Mouse (Mus musculus) kidney, postnatal 36 days (tissue): ENCODE data around the gene Rbfox3.

ENCODE experiments used
- DNase-seq, 2 experiments: peaks; one replicate each; pipeline ENCODE4 v3.0.0; 2021 to 2022; ENCODE audit warnings: mixed read lengths in 2 of 2

Gene Rbfox3

DNA sequence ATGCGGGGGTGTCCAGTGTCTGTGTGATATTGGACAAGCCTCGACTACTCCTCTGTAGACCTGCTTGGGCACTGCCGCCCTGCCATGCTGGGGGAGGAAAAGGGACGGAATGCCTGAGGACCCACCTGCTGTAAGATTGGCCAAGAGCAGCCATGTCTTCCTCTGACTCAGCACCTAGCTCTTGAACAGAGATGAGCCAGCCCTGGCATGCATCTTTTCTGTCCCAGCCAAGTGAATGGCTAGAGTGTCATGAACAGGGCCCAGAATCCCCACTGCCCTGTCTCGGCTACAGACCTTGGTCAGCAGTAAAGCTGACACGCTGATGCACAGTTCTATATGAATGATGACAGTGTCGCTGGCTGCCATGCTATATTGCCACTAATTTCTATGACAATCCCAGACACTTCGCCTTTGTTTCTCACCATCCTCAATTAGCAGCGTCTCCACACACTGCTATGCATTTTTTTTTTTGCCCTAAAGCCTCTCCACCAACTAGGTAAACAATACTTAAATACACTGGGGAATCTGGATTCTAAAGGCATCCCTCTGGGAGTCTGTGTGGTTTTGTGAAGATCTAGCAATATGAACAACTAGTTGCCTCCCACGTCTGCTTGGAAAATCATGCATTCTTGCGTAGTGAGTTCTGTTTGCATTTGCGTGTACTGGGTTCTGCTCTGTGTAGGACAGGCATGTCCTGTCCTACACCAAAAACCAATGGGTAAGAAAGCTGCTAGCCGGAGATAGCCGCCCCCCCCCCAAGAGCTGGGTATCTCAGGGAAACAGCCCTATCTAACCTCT, 257.7 kb downstream of the Rbfox3 start:
- DNase-seq: no peak

DNA sequence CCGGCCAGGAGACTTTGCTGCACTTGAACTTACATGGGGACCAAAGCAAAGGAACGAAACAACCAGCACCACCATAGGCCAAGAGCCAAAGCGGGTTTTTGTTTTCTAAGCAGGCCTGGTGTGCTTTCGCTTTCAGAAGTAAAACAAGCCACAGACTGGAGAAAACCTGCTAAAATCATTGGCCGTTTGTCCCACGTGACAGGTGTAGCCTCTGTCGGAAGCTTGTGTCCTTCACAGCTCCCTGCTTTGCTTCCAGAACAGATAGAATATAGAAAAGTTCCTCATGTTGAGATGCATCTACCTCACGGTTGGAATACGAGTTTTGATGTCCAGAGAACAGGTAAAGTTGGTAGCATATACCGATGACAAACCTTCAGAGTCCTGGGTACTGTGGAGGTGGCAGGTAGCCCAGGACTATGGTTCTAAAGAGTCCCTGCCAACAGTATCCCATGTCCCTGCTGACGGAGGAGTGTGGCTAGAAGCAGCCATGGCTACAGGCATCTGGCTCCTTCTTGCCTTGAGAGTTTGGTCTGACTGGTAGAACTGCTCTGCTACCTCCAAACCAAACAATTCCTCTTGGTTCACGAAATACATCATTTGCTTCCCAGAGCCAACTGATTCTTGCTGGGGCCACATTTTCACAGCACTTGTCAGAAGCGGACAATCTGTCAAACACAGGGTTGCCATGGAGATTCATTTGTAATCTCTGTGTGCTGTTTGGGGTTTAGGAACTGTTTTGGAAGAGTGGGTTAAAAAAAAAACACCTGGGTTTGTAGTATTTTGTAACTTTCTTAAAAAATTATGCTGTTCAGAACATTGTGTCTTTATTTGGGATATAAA, 258.8 kb downstream of the Rbfox3 start:
- DNase-seq: no peak

DNA sequence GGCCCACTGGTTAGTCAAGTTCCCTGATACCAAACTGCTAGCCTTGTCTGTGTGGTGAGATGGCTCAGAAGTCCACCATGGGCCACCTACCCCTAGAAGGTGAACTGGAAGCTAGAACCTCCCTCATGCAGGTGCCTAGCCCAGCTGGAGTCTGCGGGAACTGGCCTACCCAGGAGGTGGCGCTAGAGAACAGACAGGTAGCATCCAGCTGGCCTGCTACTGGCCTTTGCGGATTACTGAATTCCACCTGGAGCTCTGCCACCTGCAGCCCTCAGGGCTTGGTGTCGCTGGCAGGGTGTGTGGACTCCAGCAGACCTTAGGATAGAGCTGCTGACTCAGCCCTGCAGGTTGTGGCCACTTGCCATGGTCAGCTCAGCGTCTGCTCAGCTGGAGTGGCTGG, 263.0 kb downstream of the Rbfox3 start:
- DNase-seq: peak; percentile 67 to 88

DNA sequence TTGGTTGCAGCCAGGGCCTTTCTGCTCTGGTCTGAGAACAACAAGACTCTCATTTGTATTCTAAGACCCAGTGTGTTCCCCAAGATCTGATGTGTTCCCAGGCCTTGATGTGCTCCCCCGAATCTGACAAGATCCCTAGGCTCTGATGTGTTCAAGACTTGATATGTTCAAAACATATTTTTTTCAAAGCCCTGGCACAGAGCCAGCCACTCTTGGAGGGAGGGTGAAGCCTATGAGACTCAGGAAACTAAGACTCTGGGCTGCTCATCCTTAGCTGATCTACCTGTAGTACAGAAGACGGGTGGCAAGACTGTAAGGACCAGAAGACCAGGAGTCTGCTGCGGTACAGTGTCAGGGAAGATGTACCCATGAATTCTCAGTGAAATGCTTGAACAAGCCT, 264.5 kb downstream of the Rbfox3 start:
- DNase-seq: no peak

DNA sequence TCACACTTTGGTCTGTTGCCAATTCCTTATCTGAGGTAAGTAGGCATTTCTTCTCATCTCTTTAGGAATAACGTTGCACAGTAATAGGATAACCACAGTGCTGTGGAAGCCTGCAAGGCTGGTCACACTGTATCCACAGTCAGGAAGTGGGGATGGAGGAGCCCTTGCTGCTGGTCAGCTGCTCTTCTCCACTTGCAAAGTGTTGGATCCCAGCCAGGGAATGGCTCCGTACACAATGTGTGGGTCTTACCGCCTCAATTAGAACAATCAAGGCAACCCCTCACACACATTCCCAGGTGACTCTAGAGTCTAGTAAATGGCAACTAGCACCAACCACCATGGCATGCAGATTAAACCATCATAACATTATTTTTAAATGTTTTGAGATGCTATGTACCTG, 266.2 kb downstream of the Rbfox3 start:
- DNase-seq: no peak

DNA sequence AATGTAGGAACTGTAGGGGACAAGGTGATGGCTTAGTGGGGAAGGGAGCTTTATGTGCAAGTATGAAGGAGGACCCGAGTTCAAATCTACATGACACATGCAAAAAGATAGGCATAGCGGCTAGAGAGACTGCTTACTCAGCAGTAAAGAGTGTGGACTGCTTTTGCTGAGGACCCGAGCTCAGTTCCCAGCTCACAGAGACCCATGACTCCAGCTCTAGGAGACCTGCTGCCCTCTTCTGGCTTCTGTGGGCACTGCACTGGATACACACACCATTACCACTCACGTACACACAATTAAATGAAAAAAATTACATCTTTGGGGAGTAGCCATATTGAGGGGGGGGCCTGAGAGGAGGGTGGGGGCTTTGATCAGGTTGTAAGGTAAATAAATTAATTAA, 270.7 kb downstream of the Rbfox3 start:
- peak in 1 of 2 experiments; percentile 8 for DNase-seq

DNA sequence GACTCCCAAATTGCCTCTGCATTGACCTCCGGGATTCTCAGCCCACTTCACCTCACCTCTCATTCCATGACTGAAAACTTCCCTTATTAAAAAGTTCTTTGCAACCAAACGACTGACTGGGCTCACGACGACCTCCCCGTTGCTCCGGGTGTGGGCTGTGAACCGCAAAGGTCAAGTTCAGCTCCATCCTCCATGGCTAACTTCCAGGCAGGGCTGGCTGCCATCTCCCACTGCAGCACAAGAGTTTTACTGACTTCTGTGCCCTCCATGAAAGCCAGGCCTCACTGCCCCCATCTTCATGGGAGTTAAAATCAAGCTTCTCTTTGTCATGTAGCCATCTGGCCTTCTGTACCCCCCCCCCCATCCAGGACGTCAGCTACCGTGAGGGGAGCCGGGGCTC, 273.7 kb downstream of the Rbfox3 start:
- DNase-seq: peak; percentile 9 to 36

DNA sequence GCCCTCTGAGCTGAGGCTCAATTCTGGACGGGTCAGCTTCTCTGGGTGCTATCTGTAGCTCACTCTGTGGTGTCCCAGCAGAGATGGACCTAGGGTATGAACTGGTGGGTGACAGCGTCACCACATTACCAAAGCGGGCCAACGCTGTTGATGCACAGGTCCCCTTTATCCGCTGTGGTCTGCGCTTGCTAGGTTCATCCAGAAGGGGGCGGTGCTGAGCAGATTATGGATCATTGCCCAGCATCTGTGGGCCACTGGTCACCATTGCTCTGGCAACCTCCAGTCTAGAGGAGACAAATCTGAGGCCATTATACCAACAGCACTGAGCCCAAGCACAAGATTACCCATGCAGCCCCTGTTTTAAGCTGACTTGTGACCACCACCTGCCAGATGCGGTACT, 276.8 kb downstream of the Rbfox3 start:
- peak in 1 of 2 experiments; percentile 36 for DNase-seq

DNA sequence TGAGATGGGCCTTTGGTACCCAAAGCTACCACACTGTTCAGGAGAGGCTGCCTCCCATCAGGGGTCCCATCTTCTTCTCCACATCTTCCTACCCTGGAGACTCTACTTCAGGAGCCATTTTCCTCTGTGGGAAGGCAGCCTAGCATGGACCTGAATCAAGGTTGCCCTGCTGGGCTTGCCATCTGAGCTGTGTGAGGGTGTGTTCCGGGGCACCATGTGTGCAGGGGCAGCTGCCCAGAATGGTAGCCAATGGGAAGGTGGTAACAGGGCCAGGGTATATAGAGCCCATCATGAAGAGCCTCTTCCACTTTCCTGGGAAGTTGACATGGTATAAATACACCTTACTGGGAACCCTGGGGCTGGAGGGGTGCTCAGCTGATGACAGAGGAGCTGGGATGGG, 281.7 kb downstream of the Rbfox3 start:
- no peak for DNase-seq

DNA sequence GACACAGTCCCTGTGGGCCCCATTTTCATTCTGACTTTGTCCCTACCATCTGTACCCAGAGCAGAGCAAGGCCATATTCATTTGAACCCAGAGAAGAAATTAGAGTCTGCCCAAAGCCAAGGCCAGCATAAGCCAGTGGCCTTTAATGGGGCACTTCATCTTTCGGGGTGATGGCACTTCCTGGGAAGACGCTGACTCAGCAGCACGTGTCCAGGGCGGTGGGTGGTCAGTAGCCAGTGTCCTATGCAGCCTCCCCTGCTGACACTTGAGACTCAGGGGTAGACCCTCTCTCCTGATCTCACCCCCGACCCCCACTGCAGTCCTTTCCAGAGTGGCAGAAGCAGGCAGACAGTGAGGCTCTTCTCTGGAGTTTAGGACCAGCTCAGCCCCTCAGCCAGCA, 283.9 kb downstream of the Rbfox3 start:
- DNase-seq: no peak

DNA sequence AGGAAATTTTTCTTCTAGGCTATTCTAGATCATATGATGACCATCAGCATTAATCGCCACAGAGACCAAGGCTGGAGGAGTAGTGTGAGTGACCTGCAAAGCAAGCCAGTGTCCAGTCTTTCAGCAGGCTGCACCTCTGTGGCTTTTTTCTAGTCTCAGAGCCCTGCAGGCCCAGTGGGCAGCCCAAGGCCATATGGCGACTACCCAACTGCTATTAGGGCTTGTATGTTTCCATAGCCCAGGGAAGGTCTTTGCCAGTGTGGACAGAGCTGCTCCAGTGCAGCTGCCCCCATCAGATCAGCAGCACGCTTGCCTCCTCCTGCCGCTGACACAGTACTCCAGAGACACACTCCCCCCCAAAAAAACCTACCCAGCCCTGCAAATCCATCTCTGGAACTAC, 290.5 kb downstream of the Rbfox3 start:
- no peak for DNase-seq

DNA sequence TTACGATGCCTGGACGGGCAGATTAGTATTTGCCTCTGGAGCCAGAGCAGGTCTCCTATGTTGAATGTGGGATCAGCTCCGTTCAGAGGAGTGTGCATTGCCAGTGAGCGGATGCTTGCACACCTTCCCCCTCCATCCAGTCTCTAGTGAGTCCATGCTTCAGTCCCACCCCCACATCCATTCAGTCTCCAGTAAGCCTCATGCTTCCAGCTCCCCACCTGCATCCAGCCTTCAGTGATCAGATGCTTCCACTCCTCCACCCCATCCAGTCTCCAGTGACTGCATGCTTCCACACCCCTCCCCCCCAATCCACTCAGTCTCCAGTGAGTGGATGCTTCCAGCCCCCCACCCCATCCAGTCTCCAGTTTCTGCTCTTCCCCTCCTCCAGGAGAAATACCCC, 297.3 kb downstream of the Rbfox3 start:
- no peak for DNase-seq

DNA sequence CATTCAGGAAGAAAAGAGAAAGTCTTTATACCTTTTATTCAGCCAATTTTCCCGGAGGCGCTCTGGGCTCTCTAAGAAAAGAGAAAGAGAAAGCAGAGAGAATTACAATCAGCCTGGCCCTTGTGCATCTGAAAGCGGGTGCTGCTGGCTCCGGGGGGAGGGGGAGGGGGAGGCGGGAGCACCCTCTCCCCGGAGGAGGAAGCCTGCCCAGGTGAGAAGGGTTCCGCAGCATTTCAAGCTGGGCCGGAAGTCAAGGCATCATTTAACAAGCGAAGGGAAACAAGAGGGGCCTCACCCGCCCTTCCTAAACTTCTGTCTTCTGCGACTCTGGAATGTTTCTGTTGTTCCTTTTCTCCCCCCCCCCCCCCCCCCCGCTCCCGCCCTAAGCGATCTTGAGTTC, 301.3 kb downstream of the Rbfox3 start:
- no peak for DNase-seq

DNA sequence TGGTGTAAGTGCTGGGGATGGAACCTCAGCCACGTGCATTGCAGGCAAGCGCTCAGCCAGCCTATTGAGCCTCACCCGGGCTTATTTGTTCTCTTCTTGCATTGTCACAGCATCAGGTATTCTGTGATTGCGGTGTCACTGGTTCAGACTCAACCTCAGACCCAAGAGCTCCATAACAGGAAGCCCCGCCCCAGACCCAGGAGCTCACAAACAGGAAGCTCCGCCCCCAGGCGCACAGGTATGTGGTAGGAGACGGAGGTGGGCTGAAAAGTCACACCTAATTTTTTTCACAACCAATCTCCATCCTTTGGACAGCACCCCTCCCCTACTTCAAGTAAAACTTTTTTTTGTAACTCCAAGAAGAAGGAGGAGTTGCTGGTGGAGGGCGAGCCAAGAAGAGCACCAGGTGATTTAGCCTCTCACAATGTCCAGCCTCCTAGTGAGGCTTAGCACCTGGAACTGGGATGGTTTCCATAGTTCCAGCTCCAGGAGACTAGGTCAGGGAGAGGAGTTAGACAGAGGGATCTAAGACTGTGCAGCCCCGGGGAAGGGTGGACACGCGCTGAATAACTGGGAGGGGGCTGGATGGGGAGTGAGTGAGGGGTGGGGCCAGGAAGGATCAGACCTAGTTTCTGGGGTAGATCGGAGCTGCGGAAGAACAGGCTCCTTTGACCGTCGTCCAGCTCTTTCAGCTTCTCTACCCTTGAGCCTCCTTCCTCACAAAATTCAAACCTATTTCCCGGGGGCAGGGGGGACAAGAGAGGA, 302.0 kb downstream of the Rbfox3 start:
- no peak for DNase-seq

DNA sequence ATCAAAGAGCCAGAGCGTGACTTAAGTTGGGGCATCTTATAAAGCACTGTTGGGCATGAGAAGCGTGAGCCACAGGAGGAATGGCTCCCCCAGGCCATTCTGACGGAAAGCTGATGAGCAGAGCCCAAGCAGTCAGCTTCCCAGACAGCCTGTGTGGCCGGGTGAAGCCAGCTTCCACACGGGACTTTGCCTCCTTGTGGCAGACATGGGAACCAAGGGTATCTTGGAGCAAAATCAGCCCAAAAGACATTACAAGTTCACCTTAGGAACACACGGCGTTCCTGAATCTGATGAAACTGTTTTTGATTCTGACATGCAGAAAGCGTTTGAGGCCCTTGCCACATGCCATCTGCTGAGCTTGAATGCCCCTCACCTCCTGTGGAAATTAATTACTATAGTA, 303.5 kb downstream of the Rbfox3 start:
- no peak for DNase-seq

DNA sequence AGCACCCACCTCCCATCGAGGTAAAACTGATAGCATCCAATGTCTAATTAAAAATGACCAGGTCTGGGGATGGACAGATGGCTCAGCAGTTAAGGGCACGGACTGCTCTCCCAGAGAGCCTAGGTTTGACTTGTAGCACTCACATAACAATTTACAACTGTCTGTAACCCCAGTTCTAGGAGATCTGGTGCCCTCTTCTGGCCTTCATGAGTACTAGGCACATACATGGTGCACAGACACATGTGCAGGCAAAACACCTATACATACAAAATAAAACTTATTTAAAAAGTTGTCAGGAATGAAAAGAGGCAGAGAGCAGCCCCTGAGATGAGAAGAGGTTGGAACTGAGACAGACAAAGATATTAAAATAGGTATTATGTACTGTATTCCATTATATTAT, 305.8 kb downstream of the Rbfox3 start:
- DNase-seq: no peak

DNA sequence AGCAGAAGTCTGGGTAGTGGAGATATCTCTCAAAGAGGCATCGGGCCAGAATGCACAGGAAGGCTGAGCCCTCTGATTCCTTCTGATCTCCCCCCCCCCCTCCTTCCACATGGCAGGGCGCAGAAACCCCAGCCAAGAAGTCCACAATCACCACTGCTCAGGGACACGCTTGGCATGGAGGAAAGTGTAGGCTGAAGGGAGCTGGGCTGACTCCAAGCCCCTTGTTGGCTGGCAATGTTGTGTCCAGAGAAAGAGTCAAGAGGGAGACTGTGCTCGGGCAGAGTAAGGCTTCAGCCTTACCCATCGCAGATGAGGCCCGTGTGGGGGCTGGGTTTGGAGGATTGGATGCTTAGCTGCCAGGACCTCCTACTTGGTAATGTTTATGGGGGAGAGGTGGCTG, 307.2 kb downstream of the Rbfox3 start:
- no peak for DNase-seq

DNA sequence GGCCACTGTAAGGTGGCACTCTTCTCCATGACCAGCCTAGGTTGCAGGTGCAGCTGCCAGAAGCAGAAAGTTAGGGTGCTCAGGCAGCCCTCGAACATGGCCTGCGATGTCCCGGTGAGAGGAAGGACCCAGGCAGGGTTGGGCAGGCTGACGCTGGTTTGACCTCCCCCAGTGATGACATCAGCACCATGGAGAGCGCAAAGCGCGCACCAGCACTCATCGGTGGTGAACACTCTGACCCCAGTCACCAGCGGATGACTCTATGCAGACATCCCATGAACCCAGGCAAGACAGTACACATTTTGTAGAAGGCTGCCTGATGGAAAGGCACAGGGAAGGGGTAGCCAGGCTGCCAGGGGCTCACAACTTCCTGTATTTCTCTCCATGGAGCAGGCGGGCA, 308.3 kb downstream of the Rbfox3 start:
- DNase-seq: peak; percentile 1 to 45

DNA sequence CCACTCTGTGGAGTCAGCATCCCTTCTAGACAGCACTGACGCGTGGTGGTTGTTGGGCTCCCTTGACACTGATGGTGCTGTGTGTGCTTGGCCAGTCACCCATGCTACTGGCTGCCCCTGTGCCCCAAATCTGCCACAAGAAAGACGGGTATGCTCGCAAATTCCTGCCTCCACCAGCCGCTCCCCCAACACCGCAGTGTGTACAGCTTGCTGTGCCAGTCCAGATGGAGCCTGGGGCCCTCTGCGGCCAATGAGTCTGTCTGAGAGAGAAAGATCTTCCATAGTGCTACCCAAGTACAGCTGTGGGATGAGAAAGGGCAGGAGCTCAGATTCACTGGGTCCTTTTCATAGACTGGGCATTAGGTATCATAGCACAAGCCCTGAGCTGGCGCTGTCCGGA, 309.9 kb downstream of the Rbfox3 start:
- DNase-seq: no peak

DNA sequence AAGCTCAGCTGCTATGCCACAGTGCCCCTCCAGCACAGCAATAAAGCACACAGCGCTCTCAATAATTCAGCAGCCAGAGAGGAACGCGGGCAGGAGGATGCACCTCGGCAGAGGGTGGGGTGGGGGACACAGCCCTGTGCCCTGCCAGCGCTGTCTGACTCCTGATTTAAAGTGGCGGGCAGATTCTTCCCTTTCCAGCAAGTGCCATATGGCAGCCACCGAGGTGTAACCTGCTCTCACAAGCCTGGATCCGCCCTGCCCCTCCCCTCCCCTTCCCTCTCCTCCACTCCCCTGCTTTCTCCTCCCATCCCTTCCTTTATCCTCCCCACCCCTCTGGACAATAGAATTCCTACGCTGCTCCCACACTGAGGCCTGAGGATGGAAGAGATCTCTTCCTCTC, 311.2 kb downstream of the Rbfox3 start:
- no peak for DNase-seq

DNA sequence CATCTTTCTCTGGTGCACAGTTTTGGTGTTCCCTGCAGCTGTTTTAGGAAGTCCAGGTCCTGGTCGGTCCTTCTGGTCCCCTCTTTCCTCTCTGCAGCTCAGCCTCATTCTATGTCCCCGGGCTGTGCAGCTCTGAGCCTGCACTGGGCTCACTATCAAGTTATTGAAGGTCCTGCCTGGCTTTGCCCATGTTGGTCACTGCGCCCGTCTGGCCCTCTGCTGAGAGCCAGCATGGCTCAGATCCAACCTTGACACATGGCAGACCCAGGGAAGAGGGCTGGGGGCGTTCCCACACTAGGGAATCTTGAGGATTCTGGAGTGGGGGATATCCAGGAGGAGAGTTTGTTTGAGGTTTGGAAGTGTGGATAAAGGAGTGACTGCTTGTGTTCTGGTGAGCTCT, 312.7 kb downstream of the Rbfox3 start:
- DNase-seq: no peak

DNA sequence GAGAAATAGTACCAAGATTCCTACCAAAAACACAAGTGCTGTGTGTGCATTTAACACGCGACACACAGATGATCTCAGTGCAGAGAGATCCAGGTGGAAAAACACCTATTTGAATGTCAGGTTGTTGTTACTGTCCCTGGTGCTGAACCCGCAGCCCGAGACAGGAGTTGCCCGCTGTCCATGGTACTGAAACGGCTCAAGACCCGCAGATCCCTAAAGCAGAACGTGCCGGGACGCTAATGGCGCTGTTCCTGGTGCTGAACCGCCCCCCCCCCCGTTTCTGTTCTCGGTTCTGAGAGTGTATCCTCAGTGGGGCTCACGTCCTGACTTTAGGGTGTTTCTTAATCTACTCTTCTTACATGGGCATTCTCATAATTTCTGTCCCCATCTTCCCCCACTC, 326.6 kb downstream of the Rbfox3 start:
- DNase-seq: peak; percentile 81 to 93

DNA sequence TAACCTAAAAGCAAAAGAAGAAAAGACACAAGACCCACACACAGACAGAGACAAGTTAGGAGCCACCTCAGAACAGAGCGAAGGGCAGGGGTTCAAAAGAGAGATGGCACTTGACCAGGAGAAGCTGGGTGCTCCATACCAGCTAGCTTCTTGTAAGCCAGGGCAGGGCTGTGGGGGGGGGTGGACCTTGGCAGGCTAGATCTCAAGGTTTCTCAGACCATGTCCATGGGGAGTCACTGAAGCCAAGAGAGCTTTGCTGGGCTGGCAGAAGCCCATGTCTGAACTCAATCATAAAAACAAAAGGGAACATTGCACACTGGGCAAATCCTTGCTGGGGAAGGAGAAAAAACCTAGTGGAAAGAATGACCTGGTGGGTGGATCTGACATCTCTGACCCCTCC, 327.4 kb downstream of the Rbfox3 start:
- DNase-seq: no peak

DNA sequence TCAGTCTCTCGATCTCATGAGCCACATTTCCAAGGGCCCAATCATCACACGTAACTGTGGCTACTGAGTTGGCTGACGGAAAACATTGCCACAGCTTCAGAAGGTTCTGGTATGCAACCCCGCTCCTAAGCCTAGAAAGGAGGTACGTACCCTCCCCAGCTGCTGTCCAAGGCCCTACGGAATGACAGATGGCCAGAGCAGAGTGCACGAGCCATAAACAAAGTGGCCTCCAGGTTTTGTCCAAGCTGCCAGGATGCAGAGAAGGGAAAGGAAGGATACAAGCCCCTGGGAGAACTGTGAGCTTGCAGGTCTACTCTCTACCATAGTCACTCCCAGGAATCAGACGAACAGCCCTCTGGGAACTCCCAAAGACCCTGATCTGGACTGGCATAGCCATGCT, 327.8 kb downstream of the Rbfox3 start:
- no peak for DNase-seq
